Mouse (Mus musculus): ENCODE results near the gene Wwp2. TPM values are rescaled to one million over a fixed set of nuclear protein-coding genes. Genes with fewer than 3 reads are reported as not detected.

Wwp2 gene
- polyA plus RNA-seq, 1 experiment from 2014 or later = 27.7 TPM

DNA sequence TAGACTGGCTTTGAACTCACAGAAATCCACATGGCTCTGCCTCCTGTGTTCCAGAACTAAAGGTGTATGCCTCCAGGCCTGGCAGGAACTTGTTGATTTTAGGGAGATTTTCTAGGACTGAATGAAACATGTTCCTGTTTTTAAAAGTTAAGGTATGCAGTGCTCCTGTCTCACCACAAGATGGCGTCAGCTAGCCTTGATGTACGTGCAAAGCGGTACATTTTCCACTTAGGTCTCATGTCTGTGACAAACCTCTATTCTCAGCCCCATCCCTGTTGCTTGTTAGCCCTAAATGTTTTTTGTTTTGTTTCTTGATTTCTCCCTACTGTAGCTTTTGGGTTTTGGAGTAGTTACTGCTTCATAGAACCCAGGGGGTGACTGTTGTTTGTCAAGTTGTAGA is 19.1 kb downstream of the Wwp2 start:
- no peak overlapping the region for H3K4me2 ChIP-seq
- H3K4me3 ChIP-seq (replicated peaks) = no peak overlapping the region
- 0 out of 2 replicates have a peak, but pooled peaks cover 3% of the 10 kb centered on the region for H3K4me1 ChIP-seq (replicated peaks)
- WGBS (ENCODE audit: insufficient replicate concordance) = 4% methylated on average over 3 of the region's 3 CpGs
- H3K27ac ChIP-seq = no peak overlapping the region
- DNase-seq = peak; percentile 13
- no peak for ATAC-seq (ENCODE audit: low read depth)
- H3K9ac ChIP-seq = no peak overlapping the region
- H3K27me3 ChIP-seq = no peaks in the 10 kb centered on the region
- H3K9me3 ChIP-seq (replicated peaks) = no peaks in the 10 kb centered on the region
- H3K36me3 ChIP-seq = peaks cover 53% of the 10 kb centered on the region

DNA sequence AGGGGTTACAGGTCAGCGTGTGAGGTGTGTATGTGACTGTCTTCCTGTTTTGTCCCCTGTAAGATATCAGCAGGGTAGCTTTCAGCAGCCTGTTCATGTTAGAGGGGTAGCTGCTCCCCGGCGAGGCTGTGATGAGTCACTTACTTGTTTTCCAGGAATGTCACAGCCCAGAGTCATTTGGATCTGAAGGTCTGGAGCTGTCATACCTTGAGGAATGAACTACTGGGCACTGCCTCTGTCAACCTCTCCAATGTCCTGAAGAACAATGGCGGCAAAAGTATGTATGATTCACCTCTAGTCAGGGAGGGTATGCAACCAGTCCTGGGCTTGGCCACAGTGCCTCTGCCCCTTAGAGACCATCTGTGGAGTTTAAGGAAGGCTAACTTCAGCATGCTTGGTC is 21.6 kb downstream of the Wwp2 start:
- DNase-seq = no peak
- H3K9ac ChIP-seq = no peak overlapping the region
- peaks cover 3% of the 10 kb centered on the region; the same call in 1 of the 2 replicates for H3K4me1 ChIP-seq (replicated peaks)
- H3K27me3 ChIP-seq = no peaks in the 10 kb centered on the region
- H3K4me3 ChIP-seq (replicated peaks) = no peak overlapping the region
- H3K27ac ChIP-seq = no peak overlapping the region
- H3K9me3 ChIP-seq (replicated peaks) = no peaks in the 10 kb centered on the region
- peaks cover 75% of the 10 kb centered on the region for H3K36me3 ChIP-seq
- 86% methylated on average over 4 of the region's 4 CpGs for WGBS (ENCODE audit: insufficient replicate concordance)
- no peak overlapping the region for H3K4me2 ChIP-seq
- no peak for ATAC-seq (ENCODE audit: low read depth)

DNA sequence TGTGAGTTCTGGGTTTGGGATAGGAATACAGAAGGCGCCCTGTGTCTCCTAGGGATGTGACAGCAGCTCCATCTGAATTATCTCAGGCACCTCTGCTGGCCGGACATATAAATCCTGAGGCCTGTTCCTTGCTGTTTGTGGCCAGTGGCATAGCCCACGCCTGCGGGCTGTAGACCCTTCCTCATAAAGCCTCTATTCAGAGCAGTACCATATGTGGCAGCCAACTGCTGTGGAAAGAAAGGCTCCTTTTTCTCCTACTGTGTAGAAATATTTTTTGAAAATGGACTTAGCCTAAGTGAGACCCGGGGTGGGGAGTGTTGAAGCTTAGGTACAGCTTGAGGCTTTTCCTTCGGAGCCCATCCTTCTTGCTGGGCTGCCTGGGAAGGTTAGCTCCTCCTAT is 22.1 kb downstream of the Wwp2 start:
- Histone ChIP-seq H3K4me3 (replicated peaks) (no peak overlapping the region), H3K27me3 (no peaks in the 10 kb centered on the region), H3K36me3 (peaks cover 73% of the 10 kb centered on the region), H3K27ac (no peak overlapping the region), H3K9ac (no peak overlapping the region), H3K9me3 (replicated peaks) (no peaks in the 10 kb centered on the region), H3K4me2 (no peak overlapping the region), H3K4me1 (replicated peaks) (no peaks in the 10 kb centered on the region; the same call in 1 of the 2 replicates)
- DNase-seq (no peak), ATAC-seq (ENCODE audit: low read depth) (no peak)
- 76% methylated on average over 6 of the region's 6 CpGs for WGBS (ENCODE audit: insufficient replicate concordance)

DNA sequence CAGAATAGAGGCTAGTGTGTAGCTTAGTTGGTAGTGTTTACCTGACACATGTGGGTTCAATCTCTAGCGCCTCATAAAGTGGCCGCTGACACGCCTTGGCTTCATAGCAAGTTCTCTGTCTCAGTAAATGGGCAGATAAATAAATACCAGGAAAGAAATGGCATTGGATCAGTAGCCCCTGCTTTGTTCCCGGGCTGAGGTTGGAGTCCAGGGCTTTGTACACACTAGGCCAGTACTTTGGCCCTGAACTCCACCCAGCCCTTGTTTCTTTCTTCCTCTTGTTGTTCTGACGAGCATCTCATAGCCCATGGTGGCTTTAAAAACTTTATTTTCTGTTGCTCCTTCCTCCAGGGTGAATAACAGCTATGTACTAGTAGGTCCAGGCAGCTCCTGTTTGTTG is 26.3 kb downstream of the Wwp2 start:
- H3K4me3 ChIP-seq (replicated peaks) = no peak overlapping the region
- ATAC-seq (ENCODE audit: low read depth) (no peak), DNase-seq (no peak)
- no peak overlapping the region for H3K27ac ChIP-seq
- H3K4me2 ChIP-seq = no peak overlapping the region
- whole genome bisulfite sequencing (ENCODE audit: insufficient replicate concordance) = 75% methylated on average over 5 of the region's 5 CpGs
- H3K36me3 ChIP-seq = peaks cover 68% of the 10 kb centered on the region
- no peaks in the 10 kb centered on the region for H3K9me3 ChIP-seq (replicated peaks)
- H3K9ac ChIP-seq = no peak overlapping the region
- no peaks in the 10 kb centered on the region for H3K27me3 ChIP-seq
- peaks cover 17% of the 10 kb centered on the region for H3K4me1 ChIP-seq (replicated peaks)

DNA sequence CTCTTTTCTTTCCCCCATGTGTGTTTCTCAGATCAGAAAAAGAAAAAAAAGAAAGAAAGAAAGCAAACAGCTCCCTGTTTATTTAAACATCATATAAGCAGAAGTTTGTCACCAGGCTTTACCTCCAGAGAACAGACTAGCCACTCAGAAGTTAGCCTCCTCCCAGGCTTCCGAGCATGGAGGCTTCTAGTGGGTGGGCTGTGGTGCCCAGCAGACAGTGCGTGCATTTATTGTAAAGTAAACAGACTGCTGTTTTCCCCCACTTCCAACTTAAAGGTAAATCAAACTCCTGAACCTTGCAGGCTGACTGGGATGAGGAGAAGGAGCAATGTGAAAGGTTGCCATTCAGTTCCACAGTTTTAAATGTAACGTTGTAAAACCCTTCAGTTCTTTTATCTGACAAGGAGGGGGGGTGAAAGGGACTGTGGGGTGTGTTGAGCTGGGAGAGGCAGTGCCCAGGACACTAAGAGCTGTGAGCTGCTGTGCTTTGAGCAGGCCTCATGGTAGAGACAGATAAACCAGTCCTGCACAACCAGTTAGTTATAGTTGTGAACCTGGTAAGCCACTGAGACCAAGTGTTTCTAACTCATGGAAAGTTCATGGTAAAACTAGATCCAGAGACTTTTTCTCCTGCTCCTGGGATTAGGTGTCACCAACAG is 29.3 kb downstream of the Wwp2 start:
- Histone ChIP-seq H3K27me3 (no peaks in the 10 kb centered on the region), H3K4me2 (no peak overlapping the region), H3K36me3 (peaks cover 63% of the 10 kb centered on the region), H3K9ac (no peak overlapping the region), H3K9me3 (replicated peaks) (no peaks in the 10 kb centered on the region), H3K27ac (no peak overlapping the region), H3K4me1 (replicated peaks) (peaks cover 24% of the 10 kb centered on the region), H3K4me3 (replicated peaks) (no peak overlapping the region)
- ATAC-seq (ENCODE audit: low read depth) = peak; percentile 56
- no peak for DNase-seq
- 51% methylated on average over 3 of the region's 3 CpGs for WGBS (ENCODE audit: insufficient replicate concordance)

DNA sequence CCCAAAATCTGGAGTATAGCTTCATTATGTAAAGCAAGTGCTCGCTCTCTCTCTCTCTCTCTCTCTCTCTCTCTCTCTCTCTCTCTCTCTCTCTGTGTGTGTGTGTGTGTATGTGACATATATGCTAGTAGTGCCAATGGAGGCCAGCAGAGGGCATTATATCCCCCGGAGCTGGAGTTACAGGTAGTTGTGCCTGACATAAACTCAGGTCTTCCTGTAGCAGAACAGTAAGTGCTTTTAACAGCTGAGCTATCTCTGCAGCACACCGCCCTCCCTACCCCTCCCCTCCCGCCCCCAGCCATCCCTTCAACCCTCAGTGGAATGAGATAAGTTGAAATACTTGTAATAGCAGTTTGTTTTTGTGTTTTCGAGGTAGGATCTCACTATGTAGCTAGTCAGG is 30.5 kb downstream of the Wwp2 start:
- H3K9me3 ChIP-seq (replicated peaks) = no peaks in the 10 kb centered on the region
- H3K36me3 ChIP-seq = peaks cover 53% of the 10 kb centered on the region
- no peak overlapping the region for H3K9ac ChIP-seq
- WGBS (ENCODE audit: insufficient replicate concordance) = 55% methylated on average over 5 of the region's 5 CpGs
- peaks cover 24% of the 10 kb centered on the region for H3K4me1 ChIP-seq (replicated peaks)
- H3K27me3 ChIP-seq = no peaks in the 10 kb centered on the region
- peak; percentile 63; the same call in 1 of the 2 replicates for ATAC-seq (ENCODE audit: low read depth)
- peak; percentile 20 for DNase-seq
- no peak overlapping the region for H3K27ac ChIP-seq
- no peak overlapping the region for H3K4me2 ChIP-seq
- no peak overlapping the region for H3K4me3 ChIP-seq (replicated peaks)

DNA sequence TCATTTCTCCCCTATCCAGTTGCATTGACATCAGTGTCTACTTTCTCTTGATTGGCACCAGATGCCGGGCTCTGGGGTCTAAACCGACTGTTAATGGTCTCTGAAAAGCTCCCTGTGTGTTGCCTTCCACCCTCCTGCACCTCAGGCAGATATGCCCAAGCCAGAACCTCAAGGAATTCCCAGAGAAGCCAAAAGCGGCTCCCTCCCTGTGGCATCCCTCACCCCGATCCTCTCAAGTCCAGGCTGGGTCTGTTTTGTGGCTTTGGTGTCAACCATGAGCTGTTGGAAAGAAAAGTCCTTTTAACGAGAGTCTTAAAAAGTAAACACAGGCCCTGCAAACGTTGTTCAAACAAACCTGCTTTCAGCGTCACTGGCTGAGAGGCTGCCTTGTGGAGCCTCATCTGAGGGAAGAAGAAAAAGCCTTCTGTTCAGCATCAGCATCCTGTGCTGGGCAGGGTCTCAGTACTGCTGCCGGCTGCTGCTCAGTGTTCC is 32.7 kb downstream of the Wwp2 start:
- H3K36me3 ChIP-seq = peaks cover 43% of the 10 kb centered on the region
- H3K9ac ChIP-seq = no peak overlapping the region
- no peaks in the 10 kb centered on the region for H3K27me3 ChIP-seq
- no peak for ATAC-seq (ENCODE audit: low read depth)
- H3K27ac ChIP-seq = no peak overlapping the region
- DNase-seq = no peak
- no peaks in the 10 kb centered on the region for H3K9me3 ChIP-seq (replicated peaks)
- 67% methylated on average over 8 of the region's 8 CpGs for WGBS (ENCODE audit: insufficient replicate concordance)
- H3K4me1 ChIP-seq (replicated peaks) = peaks cover 38% of the 10 kb centered on the region
- no peak overlapping the region for H3K4me2 ChIP-seq
- no peak overlapping the region for H3K4me3 ChIP-seq (replicated peaks)

DNA sequence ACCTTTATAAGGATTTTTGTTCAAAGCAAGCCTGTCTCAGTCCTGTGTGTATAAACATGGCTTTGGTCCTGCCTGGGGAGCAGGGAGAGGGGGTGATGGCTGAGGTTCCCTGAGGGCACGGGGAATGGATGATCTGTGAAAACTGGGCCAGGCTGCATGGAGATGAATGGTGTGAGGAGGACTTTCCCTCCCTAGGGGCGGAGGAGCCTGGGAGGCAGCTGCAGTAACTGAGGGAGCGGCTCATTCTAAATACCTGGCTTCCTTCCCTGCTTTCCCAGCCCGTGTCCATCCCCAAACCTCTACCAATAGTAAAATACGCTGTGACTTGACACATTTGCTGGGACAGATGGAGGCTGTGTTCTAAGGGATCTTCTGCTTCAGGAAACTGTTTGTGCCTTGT is 34.1 kb downstream of the Wwp2 start:
- 82% methylated on average over 5 of the region's 5 CpGs for WGBS (ENCODE audit: insufficient replicate concordance)
- Histone ChIP-seq H3K36me3 (peaks cover 38% of the 10 kb centered on the region), H3K27ac (no peak overlapping the region), H3K4me1 (replicated peaks) (peaks cover 35% of the 10 kb centered on the region), H3K27me3 (no peaks in the 10 kb centered on the region), H3K9ac (no peak overlapping the region), H3K4me2 (no peak overlapping the region), H3K4me3 (replicated peaks) (no peak overlapping the region), H3K9me3 (replicated peaks) (no peaks in the 10 kb centered on the region)
- DNase-seq (no peak), ATAC-seq (ENCODE audit: low read depth) (no peak)

DNA sequence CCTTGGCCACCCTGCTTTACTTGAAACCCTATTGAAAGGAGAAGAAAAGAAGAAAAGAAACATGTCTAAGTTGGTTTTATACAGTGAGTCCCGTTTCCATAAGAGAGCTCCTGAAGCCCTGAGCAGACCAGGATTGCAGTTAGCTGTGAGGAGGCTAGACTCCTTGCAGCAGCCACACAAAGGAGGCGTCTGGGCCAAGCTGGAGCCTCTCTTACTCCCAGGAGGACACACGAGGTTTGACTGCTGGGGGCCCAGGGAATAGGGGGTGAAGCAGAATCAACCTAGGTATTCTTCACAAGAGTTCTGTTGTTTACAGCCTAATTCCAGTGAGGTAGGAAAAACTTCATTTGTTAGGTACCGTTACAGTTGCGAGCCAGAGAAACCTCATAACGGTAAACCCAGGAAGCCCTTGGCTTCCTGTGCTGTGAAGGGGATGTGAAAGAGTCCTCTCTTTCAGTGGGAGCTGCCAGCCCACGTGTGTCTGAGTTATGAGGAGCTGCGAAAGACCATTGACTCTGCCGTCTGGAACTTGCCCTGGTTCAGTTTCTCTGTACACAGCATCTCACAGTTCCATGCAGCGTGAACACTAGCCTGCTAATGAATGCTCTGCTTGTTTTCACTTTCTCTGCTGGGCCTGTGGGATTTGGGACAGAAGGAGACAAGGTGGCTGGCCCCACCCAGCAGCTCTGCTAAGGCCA is 36.4 kb downstream of the Wwp2 start:
- no peaks in the 10 kb centered on the region for H3K27me3 ChIP-seq
- H3K4me1 ChIP-seq (replicated peaks) = peaks cover 20% of the 10 kb centered on the region
- H3K9me3 ChIP-seq (replicated peaks) = no peaks in the 10 kb centered on the region
- no peak overlapping the region for H3K4me3 ChIP-seq (replicated peaks)
- H3K9ac ChIP-seq = peak overlapping the region; percentile 5; the same call in 1 of the 2 replicates
- no peak overlapping the region for H3K27ac ChIP-seq
- no peak for DNase-seq
- WGBS (ENCODE audit: insufficient replicate concordance) = 49% methylated on average over 10 of the region's 10 CpGs
- ATAC-seq (ENCODE audit: low read depth) = no peak
- no peak overlapping the region for H3K4me2 ChIP-seq
- peaks cover 20% of the 10 kb centered on the region for H3K36me3 ChIP-seq

DNA sequence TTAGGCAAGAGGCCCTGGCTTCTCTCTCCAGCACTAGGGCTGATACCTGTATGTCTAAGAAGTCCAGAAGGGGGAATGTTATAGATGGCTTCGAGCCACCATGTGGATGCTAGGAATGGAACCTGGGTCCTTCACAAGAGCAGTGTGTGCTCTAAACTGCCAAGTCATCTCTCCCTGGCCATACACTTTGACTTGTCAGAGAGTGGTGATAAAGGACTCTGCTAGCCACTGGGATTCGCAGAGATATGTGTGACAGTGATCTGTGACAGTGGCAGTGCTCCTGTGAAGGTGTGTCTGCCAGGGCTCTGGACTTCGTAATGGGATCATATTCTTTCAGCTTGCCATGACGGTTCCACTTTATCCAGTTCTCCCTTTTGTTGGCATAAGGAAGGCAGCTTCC is 37.2 kb downstream of the Wwp2 start:
- H3K9ac ChIP-seq = no peak overlapping the region
- ATAC-seq (ENCODE audit: low read depth) = 0 out of 2 replicates have a peak, but pooled peaks have one; percentile 46

DNA sequence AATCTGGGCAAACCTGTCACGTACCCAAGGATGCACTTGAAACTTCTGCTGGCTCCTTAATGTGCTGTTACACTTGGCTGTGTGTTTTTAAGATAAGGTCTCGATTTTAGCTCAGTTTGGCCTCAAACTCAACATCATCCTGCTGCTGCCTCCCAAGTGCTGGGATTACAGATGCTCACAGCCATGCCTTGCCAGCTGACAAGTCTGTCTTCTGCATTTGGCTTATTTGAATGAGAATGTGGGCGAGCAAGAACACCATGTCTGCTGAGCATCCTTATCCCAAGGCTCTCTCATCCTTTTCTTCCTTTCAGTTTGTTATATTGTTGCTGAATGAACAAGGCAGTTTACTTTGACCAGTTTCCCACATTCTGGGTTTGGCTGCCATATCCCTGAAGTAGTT is 39.4 kb downstream of the Wwp2 start:
- peaks cover 7% of the 10 kb centered on the region; the same call in 1 of the 2 replicates for H3K36me3 ChIP-seq
- H3K27me3 ChIP-seq = no peaks in the 10 kb centered on the region
- no peak overlapping the region for H3K4me2 ChIP-seq
- WGBS (ENCODE audit: insufficient replicate concordance) = 78% methylated on average over 3 of the region's 3 CpGs
- peaks cover 14% of the 10 kb centered on the region for H3K4me1 ChIP-seq (replicated peaks)
- no peak overlapping the region for H3K27ac ChIP-seq
- H3K9me3 ChIP-seq (replicated peaks) = no peaks in the 10 kb centered on the region
- DNase-seq (no peak), ATAC-seq (ENCODE audit: low read depth) (no peak)
- H3K4me3 ChIP-seq (replicated peaks) = no peak overlapping the region
- H3K9ac ChIP-seq = no peak overlapping the region

More for the DNA sequence above, 37.2 kb downstream of the Wwp2 start:
- H3K4me1 ChIP-seq (replicated peaks) = peaks cover 18% of the 10 kb centered on the region
- no peak overlapping the region for H3K27ac ChIP-seq
- no peaks in the 10 kb centered on the region for H3K9me3 ChIP-seq (replicated peaks)
- no peak overlapping the region for H3K4me2 ChIP-seq
- no peak overlapping the region for H3K4me3 ChIP-seq (replicated peaks)
- no peaks in the 10 kb centered on the region for H3K27me3 ChIP-seq
- no peak for DNase-seq
- peaks cover 17% of the 10 kb centered on the region for H3K36me3 ChIP-seq
- 50% methylated on average over 4 of the region's 4 CpGs for WGBS (ENCODE audit: insufficient replicate concordance)
